Mouse (Mus musculus) hematopoietic multipotent progenitor cell, adult 10-12 weeks (in vitro differentiated cells): ENCODE data around the gene Pvrig. TPM values are rescaled to one million over a fixed set of nuclear protein-coding genes. Genes with fewer than 3 reads are reported as not detected.

Source experiments
- polyA plus RNA-seq: library from polyadenylated mRNA; stranded (reverse); fragments of >175 nt; gene quantifications from 2 replicates; pipeline ENCODE4 v1.2.3, GENCODE M21; 2012; ENCODE audit warnings: low replicate concordance

Gene Pvrig
- polyA plus RNA-seq, result 0.81 and 2.3 TPM in 2 replicates

DNA sequence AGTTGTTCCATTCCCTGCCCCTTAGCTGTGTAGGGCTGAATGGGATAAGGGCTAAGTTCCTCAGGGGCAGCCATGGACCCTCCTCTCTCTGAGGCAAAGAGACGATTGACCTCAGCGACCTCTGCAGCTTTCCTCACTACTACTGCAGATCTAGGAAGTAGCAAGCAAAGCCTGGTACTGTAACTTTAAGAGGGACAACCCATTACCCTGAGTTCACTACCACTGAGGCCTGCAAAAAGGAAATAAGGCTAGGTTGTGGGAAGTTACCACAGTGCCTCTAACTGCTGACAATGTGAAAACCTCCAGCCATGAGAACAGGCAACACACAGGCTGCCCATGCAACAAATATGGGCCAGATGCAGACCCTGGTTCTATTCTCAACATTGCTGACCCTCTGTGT lies at the start of gene Pvrig:
Gene Pvrig (plus strand): TSS at position 301 of the 400 bp plus-strand sequence.

Other genes starting within 250 kb of the Pvrig start
- 0.54 and 2.8 TPM in 2 replicates for gene Zscan21, start 225.1 kb upstream of the Pvrig start, polyA plus RNA-seq
- gene Zfp113, start 186.2 kb upstream of the Pvrig start, polyA plus RNA-seq, result 0.34 and 0.71 TPM in 2 replicates
- gene Cops6, start 180.9 kb upstream of the Pvrig start, polyA plus RNA-seq, result 45.0 and 53.1 TPM in 2 replicates
- 7.5 and 19.0 TPM in 2 replicates for gene Ap4m1, start 170.0 kb upstream of the Pvrig start, polyA plus RNA-seq
- gene Mcm7, start 169.5 kb upstream of the Pvrig start, polyA plus RNA-seq, result 5.9 and 28.7 TPM in 2 replicates
- gene Taf6, start 154.5 kb upstream of the Pvrig start, polyA plus RNA-seq, result 13.1 and 29.5 TPM in 2 replicates
- gene Cnpy4, start 154.5 kb upstream of the Pvrig start, polyA plus RNA-seq, result 1.4 and 2.7 TPM in 2 replicates
- 2.1 and 5.4 TPM in 2 replicates for gene Mblac1, start 147.6 kb upstream of the Pvrig start, polyA plus RNA-seq
- 1.6 and 1.8 TPM in 2 replicates for gene Nxpe5, start 116.1 kb upstream of the Pvrig start, polyA plus RNA-seq
- 87.3 and 121 TPM in 2 replicates for gene Lamtor4, start 86.5 kb upstream of the Pvrig start, polyA plus RNA-seq
- 198 and 365 TPM in 2 replicates for gene BC037034, start 77.9 kb upstream of the Pvrig start, polyA plus RNA-seq
- gene Gal3st4, start 69.1 kb upstream of the Pvrig start, polyA plus RNA-seq, result not detected in 2 replicates
- gene Gm43720, start 62.0 kb upstream of the Pvrig start, polyA plus RNA-seq, result not detected in 2 replicates
- 2.5 and 2.7 TPM in 2 replicates for gene Gpc2, start 62.0 kb upstream of the Pvrig start, polyA plus RNA-seq
- gene Stag3, start 61.7 kb upstream of the Pvrig start, polyA plus RNA-seq, result 2.1 and 9.1 TPM in 2 replicates
- gene Zfp157, start 99.5 kb downstream of the Pvrig start, polyA plus RNA-seq, result 0.62 and 2.5 TPM in 2 replicates
- not detected in 2 replicates for gene 1700123K08Rik, start 222.8 kb downstream of the Pvrig start, polyA plus RNA-seq